Mouse (Mus musculus): ENCODE data around the gene Lrrc34. TPM values are rescaled to one million over a fixed set of nuclear protein-coding genes. Genes with fewer than 3 reads are reported as not detected.

Gene Lrrc34
- total and polyA plus RNA-seq, 3 experiments: not detected

DNA sequence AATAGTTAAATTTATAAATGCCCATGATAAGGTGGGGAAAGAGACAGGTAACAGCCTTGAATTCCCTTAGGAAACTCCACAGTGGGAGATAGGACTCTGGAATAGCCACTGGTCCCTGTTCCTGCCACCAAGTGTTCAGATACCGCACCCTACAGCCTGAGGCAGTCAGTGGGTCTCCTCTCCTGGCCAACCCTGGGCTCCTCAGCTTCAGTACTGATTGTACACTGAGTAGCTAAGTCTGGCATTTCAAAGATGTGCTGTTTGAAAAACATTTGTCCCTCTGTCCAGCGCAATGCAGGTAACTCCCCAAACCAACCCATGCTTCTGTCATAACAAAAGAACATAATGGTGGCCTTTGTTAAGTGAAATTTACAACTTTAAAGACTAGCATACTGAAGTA lies 48.0 kb upstream of the Lrrc34 start:
- H3K79me2 ChIP-seq (replicated peaks; ENCODE audit: control insufficient read depth, extremely low read depth, insufficient read depth, poor library complexity, severe bottlenecking): no peaks in the 10 kb centered on the region
- in situ Hi-C loops (cut with MboI; ENCODE audit: low pct_ligation_motif_present, low pct_unique_long_range_greater_than_20kb, low sequenced_read_pairs): no loop called here
- H3K4me2 ChIP-seq (ENCODE audit: insufficient read depth, low read depth, poor library complexity, severe bottlenecking): no peak overlapping the region
- H3K36me3 ChIP-seq (replicated peaks in 1 of 2; ENCODE audit: control insufficient read depth in 1 of 2, insufficient read depth in 1 of 2, low read length in 1 of 2): no peaks in the 10 kb centered on the region
- no peak overlapping the region for H3K4me3 ChIP-seq (replicated peaks in 1 of 3; ENCODE audit: low read depth in 2 of 3, low read length in 2 of 3, poor library complexity in 1 of 3)
- dilution Hi-C loops (cut with MboI; ENCODE audit: extremely low pct_ligation_motif_present, extremely low pct_unique_long_range_greater_than_20kb, low sequenced_read_pairs): no loop called here
- H3K4me1 ChIP-seq (ENCODE audit: control insufficient read depth in 1 of 2, insufficient read depth in 2 of 2): 0 out of 4 replicates have a peak, but pooled peaks cover 0 to 3% of the 10 kb centered on the region in 2 experiments
- H3K9me3 ChIP-seq (replicated peaks; ENCODE audit: low read length): peaks cover 3% of the 10 kb centered on the region
- no peak overlapping the region for H3K9ac ChIP-seq (ENCODE audit: insufficient read depth, low read depth)
- no peaks in the 10 kb centered on the region for H3K27me3 ChIP-seq (replicated peaks)
- H3K27ac ChIP-seq (ENCODE audit: insufficient read depth, low read depth): no peak overlapping the region
- no peak for TF ChIP-seq BHLHE40 (IDR thresholded peaks at IDR 0.05; ENCODE audit: low read depth, low read length)
- TF ChIP-seq TBP (conservative IDR thresholded peaks at IDR 0.05; ENCODE audit: low read depth, low read length): no peak
- no peak for TF ChIP-seq ZC3H11A (IDR thresholded peaks at IDR 0.05; ENCODE audit: low read depth, low read length)
- no peak for TF ChIP-seq IRF4 (IDR thresholded peaks at IDR 0.05; ENCODE audit: low read depth, low read length)
- no peak for TF ChIP-seq MAX (IDR thresholded peaks at IDR 0.05; ENCODE audit: low read length)
- TF ChIP-seq USF2 (conservative IDR thresholded peaks at IDR 0.05; ENCODE audit: low read depth, low read length): no peak
- no peak for TF ChIP-seq SMC3 (IDR thresholded peaks at IDR 0.05; ENCODE audit: low read depth, low read length)
- TF ChIP-seq CTCF (conservative IDR thresholded peaks at IDR 0.05 in 1 of 2, IDR thresholded peaks at IDR 0.05 in 1 of 2; ENCODE audit: low read depth in 2 of 2, low read length in 2 of 2): no peak
- TF ChIP-seq NELFE (IDR thresholded peaks at IDR 0.05; ENCODE audit: low read depth, low read length): no peak
- TF ChIP-seq UBTF (IDR thresholded peaks at IDR 0.05; ENCODE audit: low read depth, low read length): no peak
- no peak for TF ChIP-seq POLR2A (IDR thresholded peaks at IDR 0.05; ENCODE audit: low read depth, low read length)
- TF ChIP-seq RAD21 (IDR thresholded peaks at IDR 0.05; ENCODE audit: low read depth, low read length): no peak
- TF ChIP-seq POLR2AphosphoS2 (IDR thresholded peaks at IDR 0.05; ENCODE audit: low read depth, low read length): no peak
- no peak for TF ChIP-seq MAZ (IDR thresholded peaks at IDR 0.05; ENCODE audit: low read depth, low read length)
- no peak for TF ChIP-seq MXI1 (IDR thresholded peaks at IDR 0.05; ENCODE audit: low read depth, low read length)
- TF ChIP-seq ELF1 (IDR thresholded peaks at IDR 0.05; ENCODE audit: low read depth, low read length): no peak
- TF ChIP-seq KAT2A (IDR thresholded peaks at IDR 0.05; ENCODE audit: insufficient replicate concordance, low read length): no peak
- no peak for TF ChIP-seq CHD1 (IDR thresholded peaks at IDR 0.05; ENCODE audit: low read depth, low read length)
- DNase-seq (ENCODE audit: extremely low read depth): no peak

DNA sequence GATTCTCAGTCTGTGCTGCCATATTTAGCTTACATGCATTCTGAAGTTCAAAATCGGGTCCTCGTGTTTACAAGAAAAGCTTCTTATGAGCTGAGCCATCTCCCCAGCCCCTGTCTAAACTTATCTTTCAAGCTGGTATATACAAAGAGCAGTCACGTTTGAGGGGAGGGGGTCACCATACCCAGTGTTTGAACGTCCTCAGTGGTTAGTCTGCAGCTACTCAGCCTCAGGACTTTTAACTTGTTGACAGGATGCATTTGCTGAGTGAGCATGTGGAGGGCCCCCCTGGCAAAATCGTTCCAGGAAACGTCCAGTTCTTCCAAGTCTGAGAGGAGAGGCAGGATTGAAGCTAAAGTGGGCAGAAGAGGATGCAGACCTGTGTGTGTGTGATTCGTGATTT lies 43.3 kb upstream of the Lrrc34 start:
- Histone ChIP-seq H3K27ac (ENCODE audit: insufficient read depth, low read depth) (no peak overlapping the region), H3K79me2 (replicated peaks; ENCODE audit: control insufficient read depth, extremely low read depth, insufficient read depth, poor library complexity, severe bottlenecking) (no peaks in the 10 kb centered on the region), H3K9ac (ENCODE audit: insufficient read depth, low read depth) (no peak overlapping the region), H3K4me1 (ENCODE audit: control insufficient read depth in 1 of 2, insufficient read depth in 2 of 2) (0 out of 4 replicates have a peak, but pooled peaks cover 0 to 3% of the 10 kb centered on the region in 2 experiments), H3K9me3 (replicated peaks; ENCODE audit: low read length) (peaks cover 3% of the 10 kb centered on the region), H3K27me3 (replicated peaks) (no peaks in the 10 kb centered on the region), H3K36me3 (replicated peaks in 1 of 2; ENCODE audit: control insufficient read depth in 1 of 2, insufficient read depth in 1 of 2, low read length in 1 of 2) (no peaks in the 10 kb centered on the region), H3K4me3 (replicated peaks in 1 of 3; ENCODE audit: low read depth in 2 of 3, low read length in 2 of 3, poor library complexity in 1 of 3) (no peak overlapping the region), H3K4me2 (ENCODE audit: insufficient read depth, low read depth, poor library complexity, severe bottlenecking) (no peak overlapping the region)
- DNase-seq (ENCODE audit: extremely low read depth): no peak
- TF ChIP-seq MAFK (IDR thresholded peaks at IDR 0.05; ENCODE audit: insufficient replicate concordance, low read length): no peak
- TF ChIP-seq ZKSCAN1 (IDR thresholded peaks at IDR 0.05; ENCODE audit: borderline replicate concordance, low read depth, low read length): no peak
- TF ChIP-seq MYC (IDR thresholded peaks at IDR 0.05; ENCODE audit: low read depth, low read length): no peak
- in situ Hi-C loops (cut with MboI; ENCODE audit: low pct_ligation_motif_present, low pct_unique_long_range_greater_than_20kb, low sequenced_read_pairs): no loop called here
- dilution Hi-C loops (cut with MboI; ENCODE audit: extremely low pct_ligation_motif_present, extremely low pct_unique_long_range_greater_than_20kb, low sequenced_read_pairs): no loop called here
